Mouse (Mus musculus) frontal cortex, adult 2 months (tissue): ENCODE data around the gene Fam117a. TPM values are rescaled to one million over a fixed set of nuclear protein-coding genes. Genes with fewer than 3 reads are reported as not detected.

Source experiments
- DNase-seq, 2 experiments: peaks; one replicate each; pipeline ENCODE4 v3.0.0; 2022; ENCODE audit warnings: low spot score in 1 of 2; ENCODE audit errors: extremely low spot score in 1 of 2
- polyA plus RNA-seq: library from polyadenylated mRNA; depleted of rRNA; stranded (reverse); fragments of >200 nt; gene quantifications from 2 replicates; pipeline ENCODE4 v1.2.3, GENCODE M21; 2012

Fam117a gene
- polyA plus RNA-seq, 1 experiment, result 11.4 TPM

GRCm38 (mm10) chr11:95358263-95358662 is 21.4 kb downstream of the Fam117a start:
- DNase-seq, result no peak

DNA sequence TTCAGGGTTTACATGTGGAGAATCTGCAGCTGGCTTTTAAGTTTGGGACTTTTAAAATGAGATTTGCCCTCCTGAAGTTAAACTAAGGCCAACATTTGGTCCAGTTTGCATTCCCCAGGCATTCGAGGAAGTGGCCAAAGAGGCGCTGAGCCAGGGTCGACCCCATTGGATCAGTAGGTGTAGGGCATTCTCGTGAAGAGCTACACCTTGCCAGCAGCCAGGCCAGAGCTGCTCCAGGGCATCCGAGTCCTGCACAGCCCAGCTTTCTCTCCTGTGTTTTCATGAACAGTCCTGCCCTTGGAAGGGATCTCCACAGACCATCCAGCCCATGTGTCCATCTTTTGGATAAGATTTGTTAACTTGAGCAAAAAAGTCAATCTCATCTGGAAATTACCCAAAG is 27.6 kb downstream of the Fam117a start:
- DNase-seq, result no peak

- DNase-seq, result peak; percentile 47 to 72
These were observed 28.8 kb downstream of the Fam117a start for GRCm38 (mm10) chr11:95365596-95365995.

DNA sequence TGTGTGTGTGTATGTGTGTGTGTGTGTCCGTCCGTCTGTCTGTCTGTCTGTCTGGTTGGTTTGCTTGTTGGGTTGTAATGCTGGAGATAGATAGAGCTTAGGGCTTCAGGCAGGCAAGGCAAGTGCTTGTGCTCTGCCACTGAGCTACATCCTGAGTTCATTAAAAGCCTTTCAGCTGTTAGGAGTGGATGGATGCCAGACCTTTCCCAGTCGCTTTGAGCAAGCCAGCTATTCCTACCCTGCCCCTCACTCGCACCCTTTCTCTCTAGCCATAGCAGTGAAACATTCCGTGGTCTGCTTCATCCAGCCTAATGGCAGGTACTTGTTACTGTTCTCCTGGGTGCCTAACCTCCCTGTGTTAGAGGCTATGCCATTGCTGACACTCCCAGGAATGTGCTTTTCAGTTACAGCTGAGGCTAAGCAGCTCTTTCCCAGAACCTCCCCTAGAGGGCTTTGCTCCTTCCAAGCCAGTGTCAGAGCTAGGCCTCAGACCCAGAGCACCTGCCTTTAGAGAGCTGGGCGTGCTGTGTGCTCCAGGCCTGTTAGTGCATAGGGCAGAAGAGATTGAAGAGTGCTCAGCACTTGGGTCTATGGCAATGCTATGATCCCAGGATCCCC is 29.6 kb downstream of the Fam117a start:
- DNase-seq, result no peak

DNA sequence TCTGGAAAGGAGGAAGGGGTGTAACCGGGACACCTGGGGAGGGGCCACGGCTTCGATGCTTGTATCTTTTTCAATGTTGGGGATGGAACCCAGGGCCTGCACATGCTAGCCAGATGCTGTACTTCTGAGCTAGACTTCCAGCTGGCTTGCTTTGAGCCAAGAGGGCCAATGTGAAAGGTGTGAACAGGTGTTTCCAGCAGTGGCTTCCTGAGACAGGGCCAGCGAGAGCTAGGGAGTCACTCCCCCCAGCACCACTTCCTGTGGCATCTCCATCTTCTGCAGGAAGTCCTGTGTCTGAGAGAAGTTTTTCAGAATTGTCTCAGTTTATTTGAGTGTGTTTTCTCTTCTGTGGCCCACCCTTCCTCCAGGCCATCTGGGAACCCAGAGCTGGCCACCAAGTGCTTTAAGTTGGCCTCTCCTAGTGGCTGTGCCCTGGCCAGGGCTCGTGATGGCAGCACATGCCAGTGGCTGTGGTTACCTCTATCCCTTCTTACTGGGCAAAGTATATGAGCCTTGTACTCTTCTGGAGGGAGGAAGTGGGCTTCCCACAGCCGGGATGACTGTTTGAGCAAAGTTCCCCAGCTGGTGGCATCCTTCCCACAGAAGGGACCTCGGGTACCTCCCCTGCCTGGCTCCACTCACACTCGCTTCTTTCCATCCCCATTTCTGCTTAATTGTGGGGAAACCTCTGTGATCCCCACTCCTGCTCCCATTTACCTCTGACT is 30.4 kb downstream of the Fam117a start:
- no peak for DNase-seq

DNA sequence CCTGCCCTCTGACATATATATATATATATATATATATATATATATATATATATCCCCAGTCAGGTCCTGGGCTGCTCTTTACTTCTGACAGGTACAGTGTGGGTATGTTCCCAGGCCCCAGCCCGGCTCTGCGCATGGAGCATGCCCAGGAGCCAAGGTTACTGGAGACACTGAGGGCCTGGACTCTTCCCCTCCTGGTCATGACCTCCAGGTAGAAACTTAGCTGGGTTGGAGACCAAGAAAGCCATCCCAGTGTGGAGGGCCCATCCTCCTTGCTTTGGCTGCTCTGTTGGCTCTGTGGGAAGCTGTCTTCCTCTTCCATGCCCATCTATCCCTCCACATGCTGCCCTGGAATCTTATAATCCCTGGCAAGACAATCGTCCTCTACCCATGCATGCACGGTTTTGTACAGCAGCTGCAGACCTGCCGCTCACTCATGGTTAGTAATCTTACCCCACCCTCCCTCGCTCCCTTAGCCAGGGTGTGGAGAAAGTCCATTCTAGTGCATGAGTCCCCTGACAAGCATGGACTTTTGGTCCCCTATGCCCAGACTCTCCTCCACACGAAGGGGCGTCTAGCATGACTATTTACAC is 31.5 kb downstream of the Fam117a start:
- no peak for DNase-seq

DNA sequence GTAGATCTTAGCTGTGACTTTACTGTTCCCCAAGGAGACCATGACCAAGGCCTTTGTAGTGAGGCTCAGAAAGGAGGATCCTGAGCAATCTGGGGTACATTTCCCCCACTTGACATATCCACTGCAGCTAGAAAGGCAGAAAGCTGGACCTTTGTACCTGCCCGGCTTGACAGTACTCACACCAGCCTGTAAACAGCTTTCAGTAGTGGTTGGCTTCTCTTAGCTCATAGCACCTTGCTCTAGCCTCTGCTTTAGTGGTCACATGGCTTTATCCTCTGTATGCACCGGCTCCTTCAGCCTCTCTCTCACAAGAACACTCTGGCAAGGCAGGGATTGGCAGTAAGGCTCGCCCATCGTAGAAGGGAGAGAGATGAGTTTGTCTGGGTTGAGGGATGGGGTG is 32.1 kb downstream of the Fam117a start:
- no peak for DNase-seq

GRCm38 (mm10) chr11:95369964-95370890 is 33.4 kb downstream of the Fam117a start:
- no peak for DNase-seq

DNA sequence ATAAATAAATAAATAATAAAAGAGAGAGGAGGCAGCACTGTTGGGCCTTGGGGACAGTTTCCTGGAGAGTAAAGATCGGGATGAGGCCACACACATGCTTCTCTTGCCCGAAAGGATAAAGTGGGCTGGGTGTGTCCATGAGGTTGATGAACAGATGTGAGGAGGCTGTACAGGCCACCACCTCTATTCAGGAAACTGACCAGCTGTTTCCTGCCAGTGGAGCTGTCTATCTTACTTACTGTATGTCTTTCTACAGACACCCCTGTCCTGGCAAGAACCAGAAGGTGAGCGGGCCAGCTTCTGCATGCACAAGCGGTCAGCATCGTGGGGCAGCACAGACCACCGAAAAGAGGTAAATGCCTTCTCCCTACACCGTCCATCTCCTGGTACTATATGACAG is 34.4 kb downstream of the Fam117a start:
- no peak for DNase-seq

- no peak for DNase-seq
These were observed 42.1 kb downstream of the Fam117a start for GRCm38 (mm10) chr11:95378926-95379325.

- DNase-seq, result no peak
These were observed 42.7 kb downstream of the Fam117a start for GRCm38 (mm10) chr11:95379552-95379951.

DNA sequence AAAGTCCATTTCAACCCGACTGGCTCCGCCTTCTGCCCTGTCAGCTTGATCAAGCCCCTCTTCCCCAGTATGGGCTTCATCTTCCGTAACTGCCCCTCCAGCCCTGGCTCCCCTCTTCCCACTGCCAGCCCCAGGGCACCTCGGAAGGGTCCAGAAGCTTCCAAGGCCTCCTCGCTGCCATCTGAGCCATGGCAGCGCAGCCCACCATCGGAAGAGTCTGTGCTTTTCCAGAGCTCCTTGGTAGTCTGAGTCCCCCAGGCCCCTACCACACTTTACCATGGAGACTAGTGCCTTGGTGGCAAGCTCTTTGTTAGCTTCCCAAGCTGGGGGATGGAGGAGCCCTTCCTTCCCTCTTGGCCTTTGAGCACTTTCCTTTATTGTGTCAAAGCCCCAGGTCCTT is 43.9 kb downstream of the Fam117a start:
- no peak for DNase-seq

GRCm38 (mm10) chr11:95381146-95381545 is 44.3 kb downstream of the Fam117a start:
- no peak for DNase-seq

DNA sequence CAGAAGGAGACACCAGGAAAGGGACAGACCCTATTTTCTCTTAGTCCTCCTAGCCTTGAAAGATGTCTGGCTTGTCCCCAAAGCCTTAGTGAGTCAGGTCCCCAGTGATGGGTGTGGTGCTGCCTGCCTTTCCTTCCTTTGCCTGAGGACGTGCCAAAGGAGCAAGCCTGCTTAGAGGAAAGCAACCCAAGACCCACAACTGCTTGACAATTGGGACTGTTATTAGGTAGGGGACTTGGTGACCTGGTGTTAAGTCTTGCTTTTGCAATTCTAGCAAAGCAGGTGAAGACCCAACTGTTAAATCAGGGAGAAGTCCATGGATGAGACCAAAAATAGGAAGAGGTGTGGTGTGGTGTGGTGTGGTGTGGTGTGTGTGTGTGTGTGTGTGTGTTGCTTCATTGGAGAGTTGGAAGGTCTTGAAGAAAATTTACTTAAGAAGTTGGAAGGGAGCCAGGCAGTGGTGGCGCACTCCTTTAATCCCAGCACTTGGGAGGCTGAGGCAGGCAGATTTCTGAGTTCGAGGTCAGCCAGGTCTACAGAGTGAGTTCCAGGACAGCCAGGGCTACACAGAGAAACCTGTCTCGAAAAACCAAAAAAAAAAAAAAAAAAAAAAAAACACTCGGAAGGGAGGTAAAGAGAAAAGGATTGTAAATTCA is 46.6 kb downstream of the Fam117a start:
- DNase-seq, result no peak

DNA sequence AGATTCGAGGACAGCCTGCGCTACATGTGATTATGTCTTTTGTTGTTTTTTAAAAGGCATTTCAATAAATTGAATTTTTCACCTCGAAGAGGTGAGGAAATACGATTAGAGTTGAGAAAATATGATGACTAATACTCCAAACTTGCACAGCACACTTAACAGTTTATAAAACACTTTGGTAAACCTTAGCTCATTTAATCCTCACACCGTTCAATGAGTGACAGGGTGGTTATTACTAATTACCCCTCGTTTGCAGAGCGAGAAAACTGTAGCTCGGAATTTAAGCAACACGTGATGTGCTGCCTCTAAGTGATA is 47.1 kb downstream of the Fam117a start:
- DNase-seq, result no peak

- peak; percentile 98 to 99 for DNase-seq
These were observed 47.6 kb downstream of the Fam117a start, which contains the start of gene Slc35b1 for GRCm38 (mm10) chr11:95384319-95384972. Slc35b1 (plus strand) TSS chr11:95384692.

DNA sequence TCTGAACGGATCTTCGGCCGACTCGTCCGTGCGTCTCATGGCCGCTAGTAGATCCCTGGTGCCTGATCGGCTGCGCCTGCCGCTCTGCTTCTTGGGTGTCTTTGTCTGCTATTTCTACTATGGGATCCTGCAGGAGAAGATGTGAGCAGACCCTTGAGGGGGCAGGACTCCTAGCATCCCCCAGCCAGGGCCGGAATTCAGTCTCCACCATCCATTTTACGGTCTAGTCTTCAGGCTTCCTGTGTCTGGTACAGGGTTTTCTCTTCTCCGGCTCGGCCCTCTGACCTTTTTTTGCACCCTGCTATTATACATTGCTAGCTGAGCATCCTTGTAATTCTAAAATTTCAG is 48.1 kb downstream of the Fam117a start:
- DNase-seq, result no peak

- no peak for DNase-seq
These were observed 50.5 kb downstream of the Fam117a start for GRCm38 (mm10) chr11:95387354-95387753.

- DNase-seq, result no peak
These were observed 52.2 kb downstream of the Fam117a start for GRCm38 (mm10) chr11:95389006-95389405.

GRCm38 (mm10) chr11:95390420-95390819 is 53.6 kb downstream of the Fam117a start:
- no peak for DNase-seq
